Mouse (Mus musculus): ENCODE measurements around the gene Ids.

- TF ChIP-seq POLR2A (IDR thresholded peaks at IDR 0.05; ENCODE audit: insufficient read depth, low read depth, low read length): no peak
- TF ChIP-seq CTCF (IDR thresholded peaks at IDR 0.05; ENCODE audit: insufficient read depth, low read depth, low read length): peak; percentile 65; the same call in 1 of the 2 replicates
Measured at GRCm38 (mm10) chrX:70330202-70330843, 34.6 kb downstream of the Ids start.
